Mouse (Mus musculus): ENCODE measurements around the gene Cdh4.

- TF ChIP-seq POLR2A (IDR thresholded peaks at IDR 0.05; ENCODE audit: borderline replicate concordance, control insufficient read depth, low read depth, low read length): no peak
- TF ChIP-seq CTCF (IDR thresholded peaks at IDR 0.05; ENCODE audit: control insufficient read depth, insufficient read depth, low read length): no peak
Observed at GRCm38 (mm10) chr2:179443959-179444358, 1.7 kb downstream of the Cdh4 start.
